Mouse (Mus musculus): Measurements from ENCODE around the gene Irx5.

- TF ChIP-seq EP300 (IDR thresholded peaks at IDR 0.05; ENCODE audit: insufficient read depth, low read depth, low read length) = no peak
- no peak for TF ChIP-seq POLR2A (IDR thresholded peaks at IDR 0.05; ENCODE audit: insufficient read depth, low read depth, low read length)
Measured at GRCm38 (mm10) chr8:92335079-92335478, 22.3 kb upstream of the Irx5 start.

Measured in heart, adult 2 months (tissue).